Mouse (Mus musculus): ENCODE measurements around the gene Tas2r138. TPM values are rescaled to one million over a fixed set of nuclear protein-coding genes. Genes with fewer than 3 reads are reported as not detected.

Tas2r138 gene
- polyA plus RNA-seq, 1 experiment from 2014 or later: not detected

GRCm38 (mm10) chr6:40576305-40576704, 36.8 kb downstream of the Tas2r138 start:
- no peaks in the 10 kb centered on the region for H3K27me3 ChIP-seq (ENCODE audit: insufficient read depth, low read length)
- no peak for DNase-seq
- no peak overlapping the region; the same call in 1 of the 2 replicates for H3K4me2 ChIP-seq (ENCODE audit: low read depth, low read length)
- no peak overlapping the region for H3K9ac ChIP-seq (replicated peaks)
- no peaks in the 10 kb centered on the region for H3K36me3 ChIP-seq (replicated peaks; ENCODE audit: insufficient read depth, low read length)
- H3K27ac ChIP-seq (ENCODE audit: low read depth): no peak overlapping the region
- ATAC-seq: 0 out of 2 replicates have a peak, but pooled peaks have one; percentile 33
- no peak for TF ChIP-seq CTCF (IDR thresholded peaks at IDR 0.05; ENCODE audit: low read depth)
- TF ChIP-seq EP300 (IDR thresholded peaks at IDR 0.05; ENCODE audit: low read depth): peak; percentile 34; the same call in 1 of the 2 replicates
- H3K9me3 ChIP-seq (ENCODE audit: low read length): no peaks in the 10 kb centered on the region
- no peak overlapping the region for H3K4me3 ChIP-seq (ENCODE audit: low read depth, low read length)
- no peaks in the 10 kb centered on the region for H3K4me1 ChIP-seq (ENCODE audit: insufficient read depth)
- WGBS (ENCODE audit: insufficient replicate concordance): 42% methylated on average over 1 of the region's 1 CpGs

GRCm38 (mm10) chr6:40573618-40574017, 39.5 kb downstream of the Tas2r138 start:
- no peak overlapping the region for H3K9ac ChIP-seq (replicated peaks)
- H3K4me2 ChIP-seq (ENCODE audit: low read depth, low read length): no peak overlapping the region
- WGBS (ENCODE audit: insufficient replicate concordance): 47% methylated on average over 3 of the region's 3 CpGs
- no peaks in the 10 kb centered on the region for H3K36me3 ChIP-seq (replicated peaks; ENCODE audit: insufficient read depth, low read length)
- H3K27me3 ChIP-seq (ENCODE audit: insufficient read depth, low read length): no peaks in the 10 kb centered on the region
- no peak overlapping the region for H3K27ac ChIP-seq (ENCODE audit: low read depth)
- H3K4me3 ChIP-seq (ENCODE audit: low read depth, low read length): no peak overlapping the region
- ATAC-seq: no peak
- TF ChIP-seq EP300 (IDR thresholded peaks at IDR 0.05; ENCODE audit: low read depth) (no peak), CTCF (IDR thresholded peaks at IDR 0.05; ENCODE audit: low read depth) (no peak)
- no peaks in the 10 kb centered on the region for H3K9me3 ChIP-seq (ENCODE audit: low read length)
- DNase-seq: no peak
- no peaks in the 10 kb centered on the region for H3K4me1 ChIP-seq (ENCODE audit: insufficient read depth)

GRCm38 (mm10) chr6:40569187-40569586, 43.9 kb downstream of the Tas2r138 start, which contains the start of gene Olfr460:
Gene Olfr460, plus strand, starts transcription at chr6:40569487.
- Histone ChIP-seq H3K9me3 (ENCODE audit: low read length) (no peaks in the 10 kb centered on the region), H3K27me3 (ENCODE audit: insufficient read depth, low read length) (no peaks in the 10 kb centered on the region), H3K4me3 (ENCODE audit: low read depth, low read length) (no peak within 1 kb of the TSS), H3K4me1 (ENCODE audit: insufficient read depth) (no peaks in the 10 kb centered on the region), H3K4me2 (ENCODE audit: low read depth, low read length) (no peak within 1 kb of the TSS), H3K36me3 (replicated peaks; ENCODE audit: insufficient read depth, low read length) (no peaks in the 10 kb centered on the region), H3K27ac (ENCODE audit: low read depth) (no peak within 1 kb of the TSS), H3K9ac (replicated peaks) (no peak within 1 kb of the TSS)
- 80% methylated on average over 3 of the region's 3 CpGs for whole genome bisulfite sequencing (ENCODE audit: insufficient replicate concordance)
- DNase-seq (no peak), ATAC-seq (no peak)
- TF ChIP-seq EP300 (IDR thresholded peaks at IDR 0.05; ENCODE audit: low read depth) (no peak), CTCF (IDR thresholded peaks at IDR 0.05; ENCODE audit: low read depth) (no peak)

Other genes with a start within 250 kb of the Tas2r138 start
- 2.4 and 5.0 TPM in 2 replicates for gene E330009J07Rik, start 177.2 kb downstream of the Tas2r138 start, polyA plus RNA-seq (2015; fragmentation: Nextera tagmentation; extraction: Ambion mirVana)
- gene Wee2, start 174.2 kb downstream of the Tas2r138 start, polyA plus RNA-seq (2015; fragmentation: Nextera tagmentation; extraction: Ambion mirVana): not detected in 2 replicates
- 62.5 and 65.1 TPM in 2 replicates for gene Ssbp1, start 142.0 kb downstream of the Tas2r138 start, polyA plus RNA-seq (2015; fragmentation: Nextera tagmentation; extraction: Ambion mirVana)
- gene Tas2r137, start 122.1 kb downstream of the Tas2r138 start, polyA plus RNA-seq (2015; fragmentation: Nextera tagmentation; extraction: Ambion mirVana): not detected in 2 replicates
- not detected in 2 replicates for gene Tas2r108, start 119.8 kb downstream of the Tas2r138 start, polyA plus RNA-seq (2015; fragmentation: Nextera tagmentation; extraction: Ambion mirVana)
- not detected in 2 replicates for gene Prss37, start 93.8 kb downstream of the Tas2r138 start, polyA plus RNA-seq (2015; fragmentation: Nextera tagmentation; extraction: Ambion mirVana)
- not detected in 2 replicates for gene Olfr461, start 58.3 kb downstream of the Tas2r138 start, polyA plus RNA-seq (2015; fragmentation: Nextera tagmentation; extraction: Ambion mirVana)
- gene Olfr460, start 43.8 kb downstream of the Tas2r138 start, polyA plus RNA-seq (2015; fragmentation: Nextera tagmentation; extraction: Ambion mirVana): not detected in 2 replicates
- 9.7 and 12.0 TPM in 2 replicates for gene Clec5a, start 27.5 kb downstream of the Tas2r138 start, polyA plus RNA-seq (2015; fragmentation: Nextera tagmentation; extraction: Ambion mirVana)
- gene Mgam, start 15.5 kb upstream of the Tas2r138 start, polyA plus RNA-seq (2015; fragmentation: Nextera tagmentation; extraction: Ambion mirVana): 2.4 and 3.1 TPM in 2 replicates